Mouse (Mus musculus) lung, postnatal 0 days (tissue): ENCODE results near the gene Mib2.

ENCODE experiments used
- CTCF ChIP-seq: IDR thresholded peaks from 2 replicates; pipeline ENCODE4 v1.5.1; 2016; ENCODE audit warnings: antibody characterized with exemption, mild to moderate bottlenecking
- EP300 ChIP-seq: IDR thresholded peaks from 2 replicates; pipeline ENCODE4 v1.6.1; 2016; ENCODE audit warnings: antibody characterized with exemption, mild to moderate bottlenecking, control low read depth

DNA sequence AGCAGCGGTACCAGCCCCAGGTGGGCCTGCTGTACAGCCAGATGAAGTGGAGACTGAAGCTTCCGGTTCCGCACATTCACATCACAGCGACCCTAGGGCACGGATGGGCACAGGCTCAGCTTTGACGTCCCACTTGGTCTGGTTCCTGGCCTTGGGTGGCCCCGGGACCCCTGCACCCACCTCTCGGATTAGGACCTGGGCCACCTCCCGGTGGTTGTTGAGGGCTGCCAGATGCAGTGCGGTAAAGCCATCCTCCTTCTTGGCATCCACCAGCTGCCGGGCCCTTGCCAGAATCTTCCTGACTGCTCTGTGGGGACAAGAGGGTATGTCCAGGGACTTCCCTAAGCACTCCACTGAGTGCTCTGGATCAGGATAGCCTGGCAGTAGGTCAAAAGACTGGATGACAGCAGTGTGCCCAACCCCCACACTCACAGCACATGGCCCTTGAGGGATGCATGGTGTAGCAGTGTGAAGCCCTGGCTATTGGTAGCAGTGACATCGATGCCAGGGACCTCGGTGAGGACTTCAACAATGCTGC is 12.7 kb downstream of the Mib2 start:
- TF ChIP-seq CTCF (no peak), EP300 (no peak)
